Mouse (Mus musculus): ENCODE measurements around the gene Vmn1r218.
"Not testable (repeated sequence)": the region's sequence is repeated elsewhere in the genome, so short reads cannot be mapped to it uniquely, and the experiment has no call there.

The Vmn1r218 gene

DNA sequence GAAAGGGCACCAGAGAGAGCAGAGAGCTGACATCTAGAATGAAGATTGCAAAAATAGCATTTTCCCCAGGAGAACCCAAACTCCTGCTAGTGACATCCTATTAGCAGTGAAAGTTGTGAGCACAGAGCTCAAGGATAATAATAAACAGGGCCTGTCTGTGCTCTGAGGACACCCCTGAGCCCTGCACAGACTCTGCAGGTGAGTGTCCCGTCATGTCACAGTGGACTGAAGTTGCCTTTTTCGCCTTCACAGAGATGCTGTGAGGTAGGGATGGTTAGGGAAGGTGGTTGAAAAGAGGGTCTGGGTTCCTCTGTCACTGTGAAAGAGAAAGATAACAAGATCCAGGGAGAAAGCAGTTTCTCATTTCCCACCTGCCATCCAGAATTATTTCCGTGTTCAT lies at the start of gene Vmn1r218:
Vmn1r218 (plus strand) TSS at position 57 of the 400 bp plus-strand sequence.
- no peak for DNase-seq (ENCODE audit: low read depth, low spot score)

- DNase-seq (ENCODE audit: low read depth, low spot score): no peak
Observed at GRCm38 (mm10) chr13:23094386-23094785, 38.6 kb upstream of the Vmn1r218 start.

GRCm38 (mm10) chr13:23118126-23118525 lies 14.8 kb upstream of the Vmn1r218 start, which contains the start of gene Vmn1r217:
Gene Vmn1r217 (minus strand): TSS chr13:23118226.
- not testable (repeated sequence) for DNase-seq (ENCODE audit: low read depth, low spot score)

DNA sequence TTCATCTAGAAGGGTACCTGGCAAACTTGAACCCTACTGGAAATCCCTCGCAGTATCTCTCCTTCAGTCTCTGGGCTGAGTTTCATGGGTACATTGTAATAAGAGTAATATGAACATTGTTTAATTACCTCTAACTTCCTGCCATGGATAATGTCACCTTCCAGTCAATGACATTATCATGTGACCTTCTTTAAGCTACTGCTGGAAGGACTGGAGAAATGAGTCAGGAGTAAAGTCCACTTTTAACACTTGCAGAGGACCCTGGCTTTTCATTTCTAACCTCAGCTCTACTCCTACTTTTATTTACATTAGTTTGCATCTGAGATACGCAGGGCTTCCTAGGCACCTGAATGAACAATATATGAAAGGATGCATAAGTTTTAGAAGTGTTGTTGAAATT lies 12.3 kb upstream of the Vmn1r218 start:
- DNase-seq (ENCODE audit: low read depth, low spot score): no peak

GRCm38 (mm10) chr13:23133501-23133900 lies 546 bp downstream of the Vmn1r218 start:
- DNase-seq (ENCODE audit: low read depth, low spot score): no peak

- no peak for DNase-seq (ENCODE audit: low read depth, low spot score)
Observed at GRCm38 (mm10) chr13:23138880-23139279, 5.9 kb downstream of the Vmn1r218 start.

DNA sequence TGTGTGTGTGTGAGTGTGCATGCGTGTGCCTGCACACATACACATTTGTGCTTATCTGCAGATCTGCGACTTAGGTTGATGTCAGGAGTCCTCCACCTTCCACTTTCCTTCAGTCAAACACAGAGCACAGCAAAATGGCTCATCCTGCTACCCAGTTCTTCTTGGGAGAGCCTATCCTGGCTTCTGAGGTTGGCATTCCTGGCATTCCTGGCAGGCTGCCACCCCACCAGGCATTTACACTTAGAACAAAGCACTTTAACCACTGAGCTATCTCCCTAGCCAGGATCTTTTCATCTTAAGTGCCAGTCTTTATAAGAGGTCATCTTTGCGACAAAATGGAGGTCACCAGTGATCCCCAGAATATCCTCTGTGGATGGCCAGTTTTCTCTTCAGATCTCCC lies 24.9 kb downstream of the Vmn1r218 start:
- DNase-seq (ENCODE audit: low read depth, low spot score): peak; percentile 1

DNA sequence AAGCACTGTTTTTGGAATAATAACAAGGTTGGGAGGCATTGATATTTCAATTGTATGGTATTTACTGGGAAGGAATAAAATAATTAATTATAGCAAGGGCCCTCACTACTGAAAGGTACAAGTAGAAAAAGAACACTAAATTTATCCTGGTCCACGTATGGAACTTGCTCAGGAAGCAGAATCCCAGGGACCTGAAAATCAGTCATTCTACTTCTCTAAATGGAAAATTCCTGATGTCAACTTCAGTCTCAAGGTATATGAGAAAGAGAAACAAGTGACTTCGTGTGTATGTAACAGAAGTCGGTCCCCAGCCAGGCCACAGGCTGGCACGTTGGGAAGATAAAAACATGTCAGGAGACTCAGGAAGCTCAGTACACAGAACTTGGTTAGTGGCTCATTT lies 26.1 kb downstream of the Vmn1r218 start, which contains the start of gene Vmn1r219:
Vmn1r219 (plus strand) TSS at position 301 of the 400 bp plus-strand sequence.
- DNase-seq (ENCODE audit: low read depth, low spot score): no peak

DNA sequence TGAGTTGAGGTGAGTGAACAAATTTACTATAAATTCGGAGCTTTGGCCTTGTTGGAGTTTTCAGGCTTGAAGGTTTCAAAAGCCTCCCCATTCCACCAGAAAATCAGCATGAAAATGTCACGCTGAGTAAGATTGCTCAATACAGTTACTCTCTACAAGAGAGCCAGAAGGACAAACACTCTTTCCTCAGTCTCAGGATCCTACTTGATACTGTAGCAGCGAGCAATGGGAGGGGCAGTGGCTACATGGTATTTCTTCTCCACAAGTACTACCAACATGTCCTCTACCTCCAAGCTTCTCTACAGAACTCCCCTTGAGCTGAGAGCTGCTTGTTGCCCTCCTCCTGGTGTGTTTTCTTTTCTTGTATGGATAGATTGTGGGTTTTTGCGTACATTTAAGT lies 33.5 kb downstream of the Vmn1r218 start:
- DNase-seq (ENCODE audit: low read depth, low spot score): not testable (repeated sequence)

DNA sequence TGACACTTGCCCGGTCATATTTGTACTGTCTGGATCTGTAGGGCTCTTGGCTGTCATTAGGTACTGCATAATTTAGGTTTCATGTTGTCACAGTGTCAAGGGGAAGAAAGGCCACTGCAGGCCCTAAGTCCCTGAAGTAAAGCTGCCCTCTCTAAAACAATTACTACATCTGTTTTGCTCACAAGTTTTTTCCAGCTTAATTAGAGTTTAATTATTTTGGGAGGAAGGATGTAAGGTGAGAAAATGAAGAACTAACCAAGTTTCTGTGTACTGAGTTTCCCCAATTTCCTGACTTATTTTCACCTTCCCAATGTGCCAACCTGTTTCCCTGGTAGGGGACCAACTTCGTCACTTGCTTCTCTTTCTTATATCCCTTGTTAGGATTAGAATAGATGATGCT lies 54.9 kb downstream of the Vmn1r218 start, which contains the start of gene Vmn1r220:
Vmn1r220 (minus strand) TSS at position 101 of the 400 bp plus-strand sequence.
- DNase-seq (ENCODE audit: low read depth, low spot score): no peak
